Mouse (Mus musculus): ENCODE measurements around the gene Itpr1.

Gene Itpr1

GRCm38 (mm10) chr6:108246369-108247085, 33.6 kb downstream of the Itpr1 start:
- DNase-seq = no peak

- DNase-seq = no peak
Observed at GRCm38 (mm10) chr6:108247211-108247610, 34.3 kb downstream of the Itpr1 start.

- DNase-seq = no peak
Observed at GRCm38 (mm10) chr6:108248519-108248918, 35.6 kb downstream of the Itpr1 start.

- DNase-seq = no peak
Observed at GRCm38 (mm10) chr6:108249031-108249917, 36.4 kb downstream of the Itpr1 start.

- no peak for DNase-seq
Observed at GRCm38 (mm10) chr6:108249918-108250225, 37.0 kb downstream of the Itpr1 start.

- DNase-seq = no peak
Observed at GRCm38 (mm10) chr6:108250416-108250815, 37.5 kb downstream of the Itpr1 start.

- DNase-seq = no peak
Observed at GRCm38 (mm10) chr6:108252565-108253360, 39.9 kb downstream of the Itpr1 start.

- DNase-seq = no peak
Observed at GRCm38 (mm10) chr6:108254132-108255064, 41.5 kb downstream of the Itpr1 start.

- no peak for DNase-seq
Observed at GRCm38 (mm10) chr6:108255880-108256279, 43.0 kb downstream of the Itpr1 start.

- DNase-seq = no peak
Observed at GRCm38 (mm10) chr6:108257225-108257624, 44.3 kb downstream of the Itpr1 start.

- no peak for DNase-seq
Observed at GRCm38 (mm10) chr6:108258631-108259030, 45.7 kb downstream of the Itpr1 start.

GRCm38 (mm10) chr6:108259671-108260070, 46.8 kb downstream of the Itpr1 start:
- DNase-seq = no peak

- no peak for DNase-seq
Observed at GRCm38 (mm10) chr6:108261506-108261905, 48.6 kb downstream of the Itpr1 start.

- no peak for DNase-seq
Observed at GRCm38 (mm10) chr6:108264164-108264563, 51.3 kb downstream of the Itpr1 start.

GRCm38 (mm10) chr6:108273451-108273850, 60.6 kb downstream of the Itpr1 start:
- no peak for DNase-seq

- peak; percentile 13 to 16 for DNase-seq
Observed at GRCm38 (mm10) chr6:108274364-108275084, 61.6 kb downstream of the Itpr1 start.

GRCm38 (mm10) chr6:108276880-108277507, 64.1 kb downstream of the Itpr1 start:
- no peak for DNase-seq

GRCm38 (mm10) chr6:108277622-108278396, 64.9 kb downstream of the Itpr1 start:
- DNase-seq = no peak

GRCm38 (mm10) chr6:108278826-108279630, 66.1 kb downstream of the Itpr1 start:
- no peak for DNase-seq
